Mouse (Mus musculus) liver, postnatal 0 days (tissue): Measurements from ENCODE around the gene Fggy.

Source experiments
- CTCF ChIP-seq: sonication (generic); IDR thresholded peaks from 2 replicates; pipeline ENCODE4 v1.5.1; 2016; ENCODE audit warnings: antibody characterized with exemption, low read depth
- EP300 ChIP-seq: IDR thresholded peaks from 2 replicates; pipeline ENCODE4 v1.6.1; 2016; ENCODE audit warnings: antibody characterized with exemption, low read depth, mild to moderate bottlenecking

- TF ChIP-seq CTCF, result no peak
- TF ChIP-seq EP300, result no peak
These were observed 308.6 kb downstream of the Fggy start for GRCm38 (mm10) chr4:95865882-95866281.
